Mouse (Mus musculus) kidney, adult 9 months (tissue): ENCODE data around the gene Bbx.

Experiments used
- DNase-seq: peaks from one replicate; pipeline ENCODE4 v3.0.0; 2022

The Bbx gene

GRCm38 (mm10) chr16:50398564-50398963 lies 33.6 kb downstream of the Bbx start:
- DNase-seq, result no peak

- DNase-seq, result no peak
These were observed 36.1 kb downstream of the Bbx start for GRCm38 (mm10) chr16:50395928-50396612.

- DNase-seq, result no peak
These were observed 43.7 kb downstream of the Bbx start for GRCm38 (mm10) chr16:50388499-50388898.

- DNase-seq, result no peak
These were observed 48.6 kb downstream of the Bbx start for GRCm38 (mm10) chr16:50383541-50383940.

- DNase-seq, result no peak
These were observed 50.8 kb downstream of the Bbx start for GRCm38 (mm10) chr16:50381351-50381746.

GRCm38 (mm10) chr16:50380682-50381350 lies 51.4 kb downstream of the Bbx start:
- peak; percentile 70 for DNase-seq

- no peak for DNase-seq
These were observed 52.0 kb downstream of the Bbx start for GRCm38 (mm10) chr16:50380232-50380631.

GRCm38 (mm10) chr16:50374611-50375010 lies 57.6 kb downstream of the Bbx start:
- peak; percentile 57 for DNase-seq

GRCm38 (mm10) chr16:50373685-50374084 lies 58.5 kb downstream of the Bbx start:
- no peak for DNase-seq

- DNase-seq, result no peak
These were observed 59.6 kb downstream of the Bbx start for GRCm38 (mm10) chr16:50372543-50372942.

GRCm38 (mm10) chr16:50371460-50371859 lies 60.7 kb downstream of the Bbx start:
- no peak for DNase-seq

GRCm38 (mm10) chr16:50370423-50370822 lies 61.8 kb downstream of the Bbx start:
- DNase-seq, result no peak

GRCm38 (mm10) chr16:50366556-50366955 lies 65.6 kb downstream of the Bbx start:
- no peak for DNase-seq

GRCm38 (mm10) chr16:50364189-50365059 lies 67.8 kb downstream of the Bbx start:
- peak; percentile 81 for DNase-seq

GRCm38 (mm10) chr16:50363443-50364188 lies 68.6 kb downstream of the Bbx start:
- DNase-seq, result no peak

GRCm38 (mm10) chr16:50360631-50361030 lies 71.6 kb downstream of the Bbx start:
- DNase-seq, result no peak

- DNase-seq, result no peak
These were observed 102.5 kb downstream of the Bbx start for GRCm38 (mm10) chr16:50329684-50330083.

- DNase-seq, result no peak
These were observed 107.4 kb downstream of the Bbx start for GRCm38 (mm10) chr16:50324746-50325145.

GRCm38 (mm10) chr16:50324292-50324691 lies 107.9 kb downstream of the Bbx start:
- DNase-seq, result no peak

- DNase-seq, result no peak
These were observed 110.8 kb downstream of the Bbx start for GRCm38 (mm10) chr16:50321368-50321767.

- no peak for DNase-seq
These were observed 113.9 kb downstream of the Bbx start for GRCm38 (mm10) chr16:50318255-50318654.

GRCm38 (mm10) chr16:50315349-50315969 lies 116.7 kb downstream of the Bbx start:
- DNase-seq, result no peak
